Mouse (Mus musculus): ENCODE data around the gene Agrp. TPM values are rescaled to one million over a fixed set of nuclear protein-coding genes. Genes with fewer than 3 reads are reported as not detected.
A peak's percentile ranks its signal among the peaks of the same experiment; 100 is the strongest.

Agrp gene
- total RNA-seq, 1 experiment: 0.71 TPM

DNA sequence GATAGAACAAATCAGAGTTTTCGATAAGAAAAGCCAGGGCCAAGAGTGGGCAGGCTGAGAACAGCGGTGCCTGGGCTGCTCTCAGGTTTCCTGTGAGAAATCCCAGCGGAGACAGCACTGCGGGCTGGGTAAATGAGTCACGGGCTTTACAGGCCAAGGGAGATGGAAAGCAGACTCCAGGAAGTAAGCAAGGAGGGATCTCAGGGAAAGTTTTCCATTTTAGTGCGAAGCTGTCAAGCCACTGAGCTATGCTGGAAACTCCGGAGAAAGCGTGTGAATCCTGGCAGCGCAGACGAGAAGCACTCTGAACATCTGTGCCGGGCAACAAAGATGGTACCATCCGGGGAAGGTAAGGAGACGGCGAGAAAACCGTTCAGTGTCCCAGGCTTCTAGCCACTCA lies 43.3 kb downstream of the Agrp start:
- peaks cover 0 to 3% of the 10 kb centered on the region in 2 experiments; a peak in 1 of 4 replicates for H3K4me1 ChIP-seq (ENCODE audit: control insufficient read depth in 2 of 2, insufficient read depth in 2 of 2, low read length in 2 of 2, poor library complexity in 1 of 2)
- H3K27ac ChIP-seq (ENCODE audit: insufficient read depth, low read depth, low read length, poor library complexity, severe bottlenecking): no peak overlapping the region
- no peaks in the 10 kb centered on the region for H3K36me3 ChIP-seq (ENCODE audit: control insufficient read depth, insufficient read depth, low read length, poor library complexity, severe bottlenecking)
- H3K9ac ChIP-seq (ENCODE audit: insufficient read depth, low read depth, low read length, poor library complexity, severe bottlenecking): no peak overlapping the region
- H3K4me3 ChIP-seq (ENCODE audit: insufficient read depth in 1 of 2, low read depth in 1 of 2, low read length in 2 of 2, poor library complexity in 1 of 2, severe bottlenecking in 1 of 2): 0 out of 4 replicates have a peak overlapping the region, but pooled peaks of 1 of the 2 experiments have one; percentile 9
- in situ Hi-C loops (cut with MboI; ENCODE audit: low sequenced_read_pairs in 2 of 2, unreplicated experiment in 2 of 2): no loop called here
- H3K9me3 ChIP-seq (ENCODE audit: control insufficient read depth, insufficient read depth, low read depth, low read length): no peaks in the 10 kb centered on the region
- DNase-seq (ENCODE audit: low read depth, low spot score): no peak
- TF ChIP-seq ZNF384 (IDR thresholded peaks at IDR 0.05; ENCODE audit: low read depth, low read length) (no peak), MAFK (IDR thresholded peaks at IDR 0.05; ENCODE audit: insufficient read depth, low read depth, low read length) (no peak), CHD2 (IDR thresholded peaks at IDR 0.05; ENCODE audit: low read depth, low read length) (no peak), HCFC1 (IDR thresholded peaks at IDR 0.05; ENCODE audit: borderline replicate concordance, insufficient read depth, low read length) (no peak), ZC3H11A (IDR thresholded peaks at IDR 0.05; ENCODE audit: borderline replicate concordance, low read depth, low read length) (no peak)

DNA sequence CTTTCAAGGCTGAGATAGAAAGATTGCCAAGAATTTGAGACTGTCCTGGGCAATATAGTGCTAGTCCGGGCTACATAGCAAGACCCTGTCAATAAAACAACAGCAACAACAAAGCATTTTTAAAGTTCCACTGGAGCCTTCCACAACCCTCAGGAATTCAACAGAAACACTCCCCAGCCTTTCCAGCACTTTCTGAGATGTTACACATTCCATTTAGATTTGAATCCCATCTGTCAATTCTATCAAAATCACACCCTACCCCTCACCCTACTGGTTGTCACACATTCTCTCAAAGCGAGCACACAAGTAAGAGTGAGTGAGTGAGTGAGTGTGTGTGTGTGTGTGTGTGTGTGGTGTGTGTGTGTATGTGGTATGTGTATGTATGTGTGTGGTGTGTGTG lies 44.8 kb downstream of the Agrp start:
- DNase-seq (ENCODE audit: low read depth, low spot score): no peak
- TF ChIP-seq CHD2 (IDR thresholded peaks at IDR 0.05; ENCODE audit: low read depth, low read length): no peak
- no peak for TF ChIP-seq ZC3H11A (IDR thresholded peaks at IDR 0.05; ENCODE audit: borderline replicate concordance, low read depth, low read length)
- TF ChIP-seq HCFC1 (IDR thresholded peaks at IDR 0.05; ENCODE audit: borderline replicate concordance, insufficient read depth, low read length): no peak
- no peak for TF ChIP-seq MAFK (IDR thresholded peaks at IDR 0.05; ENCODE audit: insufficient read depth, low read depth, low read length)
- TF ChIP-seq ZNF384 (IDR thresholded peaks at IDR 0.05; ENCODE audit: low read depth, low read length): no peak
- in situ Hi-C loops (cut with MboI; ENCODE audit: low sequenced_read_pairs in 2 of 2, unreplicated experiment in 2 of 2): no loop called here
- Histone ChIP-seq H3K4me3 (ENCODE audit: insufficient read depth in 1 of 2, low read depth in 1 of 2, low read length in 2 of 2, poor library complexity in 1 of 2, severe bottlenecking in 1 of 2) (no peak overlapping the region), H3K4me1 (ENCODE audit: control insufficient read depth in 2 of 2, insufficient read depth in 2 of 2, low read length in 2 of 2, poor library complexity in 1 of 2) (peaks cover 0 to 3% of the 10 kb centered on the region in 2 experiments; a peak in 1 of 4 replicates), H3K36me3 (ENCODE audit: control insufficient read depth, insufficient read depth, low read length, poor library complexity, severe bottlenecking) (no peaks in the 10 kb centered on the region), H3K27ac (ENCODE audit: insufficient read depth, low read depth, low read length, poor library complexity, severe bottlenecking) (no peak overlapping the region), H3K9ac (ENCODE audit: insufficient read depth, low read depth, low read length, poor library complexity, severe bottlenecking) (no peak overlapping the region), H3K9me3 (ENCODE audit: control insufficient read depth, insufficient read depth, low read depth, low read length) (no peaks in the 10 kb centered on the region)

DNA sequence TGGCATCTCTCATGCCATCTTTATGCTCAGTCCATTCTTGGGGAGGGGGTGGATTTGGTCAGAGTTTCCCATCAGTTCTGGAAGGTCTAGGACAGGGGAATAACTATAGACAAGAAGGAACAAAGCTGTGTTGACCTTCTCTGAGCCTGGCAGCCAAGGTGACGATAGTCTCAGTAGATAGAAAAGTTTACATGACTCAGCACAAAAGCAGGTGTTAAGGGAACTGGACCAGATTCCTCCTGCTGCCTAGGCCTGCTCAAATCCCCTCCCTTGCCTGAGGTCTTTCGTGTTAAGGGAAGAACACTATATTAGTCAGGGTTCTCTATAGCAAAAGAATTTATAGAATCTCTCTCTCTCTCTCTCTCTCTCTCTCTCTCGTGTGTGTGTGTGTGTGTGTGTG lies 57.5 kb downstream of the Agrp start:
- H3K9ac ChIP-seq (ENCODE audit: insufficient read depth, low read depth, low read length, poor library complexity, severe bottlenecking): no peak overlapping the region
- in situ Hi-C loops (cut with MboI; ENCODE audit: low sequenced_read_pairs in 2 of 2, unreplicated experiment in 2 of 2): no loop called here
- peaks cover 5 to 8% of the 10 kb centered on the region in 2 experiments for H3K4me1 ChIP-seq (ENCODE audit: control insufficient read depth in 2 of 2, insufficient read depth in 2 of 2, low read length in 2 of 2, poor library complexity in 1 of 2)
- H3K9me3 ChIP-seq (ENCODE audit: control insufficient read depth, insufficient read depth, low read depth, low read length): no peaks in the 10 kb centered on the region
- H3K4me3 ChIP-seq (ENCODE audit: insufficient read depth in 1 of 2, low read depth in 1 of 2, low read length in 2 of 2, poor library complexity in 1 of 2, severe bottlenecking in 1 of 2): no peak overlapping the region
- H3K36me3 ChIP-seq (ENCODE audit: control insufficient read depth, insufficient read depth, low read length, poor library complexity, severe bottlenecking): no peaks in the 10 kb centered on the region
- no peak overlapping the region for H3K27ac ChIP-seq (ENCODE audit: insufficient read depth, low read depth, low read length, poor library complexity, severe bottlenecking)
- DNase-seq (ENCODE audit: low read depth, low spot score): no peak
- TF ChIP-seq ZNF384 (IDR thresholded peaks at IDR 0.05; ENCODE audit: low read depth, low read length): no peak
- no peak for TF ChIP-seq ZC3H11A (IDR thresholded peaks at IDR 0.05; ENCODE audit: borderline replicate concordance, low read depth, low read length)
- no peak for TF ChIP-seq CHD2 (IDR thresholded peaks at IDR 0.05; ENCODE audit: low read depth, low read length)
- peak; percentile 83 for TF ChIP-seq MAFK (IDR thresholded peaks at IDR 0.05; ENCODE audit: insufficient read depth, low read depth, low read length)

DNA sequence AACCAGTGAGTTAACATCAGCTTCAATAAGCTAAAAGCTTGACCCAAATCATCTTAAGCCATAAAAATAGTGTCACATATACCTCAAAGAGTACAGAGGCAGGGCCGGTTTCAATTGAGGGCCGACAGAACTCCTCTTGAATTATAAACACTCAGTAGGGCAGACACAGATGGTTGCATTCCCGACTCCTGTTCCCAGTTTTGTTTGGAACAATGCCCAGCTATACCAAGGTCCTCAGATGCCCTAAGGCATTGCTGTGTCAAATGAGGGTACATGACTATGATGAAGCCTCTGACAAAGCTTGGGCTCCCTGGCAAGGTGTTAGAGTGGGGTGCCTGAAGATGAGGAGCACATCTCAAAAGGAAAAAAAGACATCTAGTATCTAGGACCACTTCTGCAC lies 61.7 kb downstream of the Agrp start:
- Histone ChIP-seq H3K36me3 (ENCODE audit: control insufficient read depth, insufficient read depth, low read length, poor library complexity, severe bottlenecking) (no peaks in the 10 kb centered on the region), H3K4me1 (ENCODE audit: control insufficient read depth in 2 of 2, insufficient read depth in 2 of 2, low read length in 2 of 2, poor library complexity in 1 of 2) (peaks cover 3 to 5% of the 10 kb centered on the region in 2 experiments), H3K27ac (ENCODE audit: insufficient read depth, low read depth, low read length, poor library complexity, severe bottlenecking) (no peak overlapping the region), H3K9me3 (ENCODE audit: control insufficient read depth, insufficient read depth, low read depth, low read length) (no peaks in the 10 kb centered on the region), H3K4me3 (ENCODE audit: insufficient read depth in 1 of 2, low read depth in 1 of 2, low read length in 2 of 2, poor library complexity in 1 of 2, severe bottlenecking in 1 of 2) (no peak overlapping the region), H3K9ac (ENCODE audit: insufficient read depth, low read depth, low read length, poor library complexity, severe bottlenecking) (no peak overlapping the region)
- TF ChIP-seq ZNF384 (IDR thresholded peaks at IDR 0.05; ENCODE audit: low read depth, low read length) (no peak), ZC3H11A (IDR thresholded peaks at IDR 0.05; ENCODE audit: borderline replicate concordance, low read depth, low read length) (no peak), MAFK (IDR thresholded peaks at IDR 0.05; ENCODE audit: insufficient read depth, low read depth, low read length) (no peak), CHD2 (IDR thresholded peaks at IDR 0.05; ENCODE audit: low read depth, low read length) (no peak)
- in situ Hi-C loops (cut with MboI; ENCODE audit: low sequenced_read_pairs in 2 of 2, unreplicated experiment in 2 of 2): no loop called here
- no peak for DNase-seq (ENCODE audit: low read depth, low spot score)

DNA sequence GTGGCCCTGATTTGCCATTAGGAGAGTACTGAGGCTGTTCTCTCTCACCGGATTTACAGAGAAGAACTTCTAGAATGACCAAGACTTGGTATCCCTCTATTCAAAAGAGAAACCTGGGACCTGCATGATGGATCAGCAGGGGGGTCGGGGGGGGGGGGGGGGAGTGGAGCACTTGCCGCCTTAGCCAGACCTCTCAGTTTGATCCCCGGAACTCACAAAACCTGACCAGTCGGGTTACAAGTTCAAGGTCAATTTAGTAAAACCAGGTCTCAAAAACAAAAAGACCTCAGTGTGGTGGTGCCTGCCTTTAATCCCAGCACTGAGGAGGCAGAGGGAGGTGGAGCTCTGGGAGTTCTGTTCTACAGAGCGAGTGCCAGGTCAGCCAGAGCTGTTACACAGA lies 62.5 kb downstream of the Agrp start:
- TF ChIP-seq CHD2 (IDR thresholded peaks at IDR 0.05; ENCODE audit: low read depth, low read length) (no peak), ZNF384 (IDR thresholded peaks at IDR 0.05; ENCODE audit: low read depth, low read length) (peak; percentile 56; the same call in 1 of the 2 replicates)
- H3K9me3 ChIP-seq (ENCODE audit: control insufficient read depth, insufficient read depth, low read depth, low read length): no peaks in the 10 kb centered on the region
- in situ Hi-C loops (cut with MboI; ENCODE audit: low sequenced_read_pairs in 2 of 2, unreplicated experiment in 2 of 2): no loop called here
- H3K4me1 ChIP-seq (ENCODE audit: control insufficient read depth in 2 of 2, insufficient read depth in 2 of 2, low read length in 2 of 2, poor library complexity in 1 of 2): peaks cover 3% of the 10 kb centered on the region in 2 experiments; a peak in 3 of 4 replicates
- H3K9ac ChIP-seq (ENCODE audit: insufficient read depth, low read depth, low read length, poor library complexity, severe bottlenecking): no peak overlapping the region
- no peak overlapping the region for H3K27ac ChIP-seq (ENCODE audit: insufficient read depth, low read depth, low read length, poor library complexity, severe bottlenecking)
- no peaks in the 10 kb centered on the region for H3K36me3 ChIP-seq (ENCODE audit: control insufficient read depth, insufficient read depth, low read length, poor library complexity, severe bottlenecking)
- no peak overlapping the region for H3K4me3 ChIP-seq (ENCODE audit: insufficient read depth in 1 of 2, low read depth in 1 of 2, low read length in 2 of 2, poor library complexity in 1 of 2, severe bottlenecking in 1 of 2)
- no peak for DNase-seq (ENCODE audit: low read depth, low spot score)

Data from ES-E14 (cell line).